9 mouse cellular contexts compared by ENCODE assay signal in the genomic region with DNA sequence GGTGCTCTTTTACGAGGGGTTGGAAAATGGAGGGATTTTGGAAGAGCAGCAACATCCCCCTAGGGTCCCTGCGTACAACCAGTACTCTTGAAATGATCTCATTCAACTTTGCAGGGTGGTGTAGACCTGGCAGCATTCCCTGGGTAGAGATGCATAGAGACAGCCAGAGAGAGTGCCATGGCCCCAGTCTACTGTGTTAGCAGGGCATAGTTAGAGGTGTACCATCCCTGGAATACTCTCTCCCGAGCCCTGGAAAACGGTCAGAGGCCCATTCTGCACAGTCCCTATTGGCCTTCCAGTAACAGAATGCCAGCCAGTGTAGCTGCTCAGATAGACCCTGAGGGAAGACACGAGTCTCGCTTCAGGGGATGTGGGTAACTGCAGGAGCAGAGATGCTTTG. TPM values are rescaled to one million over a fixed set of nuclear protein-coding genes. Genes with fewer than 3 reads are reported as not detected.
DNase-seq lines count a peak whose midpoint lies in the region; ATAC-seq lines count a peak whose summit lies in the region.
"Had no signal": no experiment of that assay in that cellular context is flagged by ENCODE, and none has a peak within 500 bp of the region (broad histone marks: within the 10 kb centered on the region; RNA-seq: fewer than 3 reads in every experiment).

No protein-coding gene starts in this region.

- H3K4me1 ChIP-seq in heart, embryonic 12.5 days (replicated peaks) = peaks cover 50% of the 10 kb centered on the region
- peaks cover 45% of the 10 kb centered on the region for H3K4me1 ChIP-seq in hindbrain, embryonic 10.5 days (replicated peaks)
- peaks cover 28% of the 10 kb centered on the region for H3K4me1 ChIP-seq in midbrain, embryonic 10.5 days

- H3K4me2 ChIP-seq in heart, embryonic 12.5 days = peak overlapping the region; percentile 95

- 41% methylated on average over 6 of the region's 6 CpGs for WGBS in heart, embryonic 12.5 days
- WGBS in hindbrain, embryonic 10.5 days = 70% methylated on average over 6 of the region's 6 CpGs
- 57% methylated on average over 6 of the region's 6 CpGs for WGBS in midbrain, embryonic 10.5 days

- no peaks in the 10 kb centered on the region for H3K36me3 ChIP-seq in heart, embryonic 12.5 days
- no peaks in the 10 kb centered on the region for H3K36me3 ChIP-seq in hindbrain, embryonic 10.5 days
- H3K36me3 ChIP-seq in midbrain, embryonic 10.5 days = no peaks in the 10 kb centered on the region

- peak overlapping the region; percentile 87 for H3K4me3 ChIP-seq in heart, embryonic 12.5 days
- H3K4me3 ChIP-seq in hindbrain, embryonic 10.5 days = peak overlapping the region; percentile 86
- H3K4me3 ChIP-seq in midbrain, embryonic 10.5 days = peak overlapping the region; percentile 81

- no peaks in the 10 kb centered on the region for H3K27me3 ChIP-seq in heart, embryonic 12.5 days (replicated peaks)
- H3K27me3 ChIP-seq in hindbrain, embryonic 10.5 days (ENCODE audit: insufficient read depth, poor library complexity, severe bottlenecking) = peaks cover 20% of the 10 kb centered on the region
- H3K27me3 ChIP-seq in midbrain, embryonic 10.5 days (ENCODE audit: low read depth, poor library complexity, severe bottlenecking) = peaks cover 43% of the 10 kb centered on the region

- no peak for ATAC-seq in heart, embryonic 12.5 days (ENCODE audit: insufficient number of reproducible peaks, low FRiP score)
- no peak for ATAC-seq in activated CD4-positive, CD25-positive, alpha-beta regulatory T cell, adult 4 months

- H3K27ac ChIP-seq in heart, embryonic 12.5 days (ENCODE audit: poor library complexity, severe bottlenecking) = peak overlapping the region; percentile 32; the same call in 1 of the 2 replicates
- peak overlapping the region; percentile 92 for H3K27ac ChIP-seq in hindbrain, embryonic 10.5 days
- peak overlapping the region; percentile 88; the same call in 1 of the 2 replicates for H3K27ac ChIP-seq in midbrain, embryonic 10.5 days (replicated peaks)

- no peak for DNase-seq in heart, postnatal 36 days
- peak; percentile 18 for DNase-seq in brain, adult 2 months (ENCODE audit: low read depth, low spot score)
- no peak for DNase-seq in hindbrain, embryonic 10.5 days (ENCODE audit: low spot score)
- no peak for DNase-seq in midbrain, embryonic 10.5 days (ENCODE audit: low spot score)
- no peak for DNase-seq in right cerebral cortex, postnatal 4 days
- DNase-seq in kidney, adult 18-20 months = no peak

- no peaks in the 10 kb centered on the region for H3K9me3 ChIP-seq in heart, embryonic 12.5 days (replicated peaks)
- H3K9me3 ChIP-seq in hindbrain, embryonic 10.5 days = no peaks in the 10 kb centered on the region
- no peaks in the 10 kb centered on the region for H3K9me3 ChIP-seq in midbrain, embryonic 10.5 days (replicated peaks)

- H3K9ac ChIP-seq in heart, embryonic 12.5 days = peak overlapping the region; percentile 93

- intact Hi-C loops in heart, postnatal 36 days (cut with DNase I) = loop anchor here (10.0 kb wide), 1 partner anchor 259 kb away; the partner anchor contains the start of gene Sike1

RNA-seq across cellular contexts. Expression of gene Tspan2, which starts 1.3 kb away (rescaled TPM):
- 36.0 and 37.0 TPM in 2 replicates for polyA plus RNA-seq in heart, embryonic 12.5 days (2016; fragmentation: Nextera tagmentation; extraction: Ambion mirVana)
- 10 to 100 TPM; 13.2 to 15.0 TPM for total RNA-seq in heart, postnatal 36 days (2021)
- polyA plus RNA-seq in hindbrain, embryonic 10.5 days (2016; fragmentation: Nextera tagmentation; extraction: Ambion mirVana) = 9.1 and 10.4 TPM in 2 replicates
- polyA plus RNA-seq in midbrain, embryonic 10.5 days (2016; fragmentation: Nextera tagmentation; extraction: Ambion mirVana) = 9.0 and 10.5 TPM in 2 replicates
- 1 to 10 TPM; 1.0 to 1.8 TPM for polyA plus RNA-seq in activated CD4-positive, CD25-positive, alpha-beta regulatory T cell, adult 4 months (2017; shearing (Covaris generic))

RNA-seq across cellular contexts. Expression of gene Tshb, which starts 46.9 kb away (rescaled TPM):
- 0.04 and 0.10 TPM in 2 replicates for polyA plus RNA-seq in heart, embryonic 12.5 days (2016; fragmentation: Nextera tagmentation; extraction: Ambion mirVana)
- total RNA-seq in heart, postnatal 36 days (2021) = not detected
- 0.11 TPM in 1 of 2 replicates, not detected in the other for polyA plus RNA-seq in hindbrain, embryonic 10.5 days (2016; fragmentation: Nextera tagmentation; extraction: Ambion mirVana)
- 0.09 and 0.12 TPM in 2 replicates for polyA plus RNA-seq in midbrain, embryonic 10.5 days (2016; fragmentation: Nextera tagmentation; extraction: Ambion mirVana)
- polyA plus RNA-seq in activated CD4-positive, CD25-positive, alpha-beta regulatory T cell, adult 4 months (2017; shearing (Covaris generic)) = under 1 TPM in 1 of 2 experiments, not detected in 1; 0.17 TPM
- total RNA-seq: common myeloid progenitor, adult 5-6 weeks had no signal

Comparison
In these comparisons a context has a peak if more than half of its experiments do, and no peak if none do; other contexts are left out.
1. H3K27ac ChIP-seq: peak in every context shown above with its lines; median percentile 92 in hindbrain, embryonic 10.5 days; 88 in midbrain, embryonic 10.5 days; 32 in heart, embryonic 12.5 days.